Mouse (Mus musculus) stomach, embryonic 16.5 days (tissue): Measurements from ENCODE around the gene Ush1c. TPM values are rescaled to one million over a fixed set of nuclear protein-coding genes. Genes with fewer than 3 reads are reported as not detected.

ENCODE experiments used
- ATAC-seq: fragments of 200-750 bp; cut with Nextera tagmentation; 2 replicates; pipeline ENCODE4 v1.8.0; 2017; ENCODE audit warnings: moderate number of reproducible peaks, moderate TSS enrichment; ENCODE audit not compliant: insufficient read depth, low FRiP score
- H3K27ac ChIP-seq: fragments of 300-500 bp; sonication (generic); 2 replicates; pipeline ENCODE4 v1.5.1; 2014; ENCODE audit warnings: low read length
- H3K27me3 ChIP-seq: fragments of 300-500 bp; sonication (generic); 2 replicates; pipeline ENCODE4 v1.6.1; 2014; ENCODE audit warnings: low read length, control low read depth, mixed read lengths; ENCODE audit not compliant: control insufficient read depth, insufficient read depth
- H3K36me3 ChIP-seq: fragments of 300-500 bp; sonication (generic); 2 replicates; pipeline ENCODE4 v1.6.1; 2014; ENCODE audit warnings: low read length; ENCODE audit not compliant: control insufficient read depth, insufficient read depth
- H3K4me1 ChIP-seq: fragments of 300-500 bp; sonication (generic); 2 replicates; pipeline ENCODE4 v1.6.1; 2014; ENCODE audit warnings: low read length, control low read depth, mixed read lengths; ENCODE audit not compliant: control insufficient read depth, insufficient read depth
- H3K4me2 ChIP-seq: fragments of 300-500 bp; sonication (generic); 2 replicates; pipeline ENCODE4 v1.6.1; 2014; ENCODE audit warnings: low read depth, low read length, mixed read lengths
- H3K4me3 ChIP-seq: fragments of 300-500 bp; sonication (generic); replicated peaks from 2 replicates; pipeline ENCODE4 v1.5.1; 2014; ENCODE audit warnings: mild to moderate bottlenecking, low read length
- H3K9ac ChIP-seq: fragments of 300-500 bp; sonication (generic); 2 replicates; pipeline ENCODE4 v1.6.1; 2014; ENCODE audit warnings: low read length
- H3K9me3 ChIP-seq: fragments of 300-500 bp; sonication (generic); replicated peaks from 2 replicates; pipeline ENCODE4 v1.6.1; 2016; ENCODE audit warnings: low read length, control low read depth; ENCODE audit not compliant: control insufficient read depth
- WGBS: fragments of 180-500 bp; shearing (Covaris S2); extraction: QIAGEN DNeasy Blood & Tissue Kit; methylation state at CpG from one replicate; pipeline ENCODE4 v1.1.7; 2014; 5-methylcytosine and 5-hydroxymethylcytosine counted together
- polyA plus RNA-seq: library from polyadenylated mRNA; unstranded; fragments of >200 nt; fragmentation: Nextera tagmentation; extraction: Ambion mirVana; gene quantifications from 2 replicates; pipeline ENCODE4 v1.2.1, GENCODE M21; 2015

Gene Ush1c
- polyA plus RNA-seq: 9.8 and 10.2 TPM in 2 replicates

DNA sequence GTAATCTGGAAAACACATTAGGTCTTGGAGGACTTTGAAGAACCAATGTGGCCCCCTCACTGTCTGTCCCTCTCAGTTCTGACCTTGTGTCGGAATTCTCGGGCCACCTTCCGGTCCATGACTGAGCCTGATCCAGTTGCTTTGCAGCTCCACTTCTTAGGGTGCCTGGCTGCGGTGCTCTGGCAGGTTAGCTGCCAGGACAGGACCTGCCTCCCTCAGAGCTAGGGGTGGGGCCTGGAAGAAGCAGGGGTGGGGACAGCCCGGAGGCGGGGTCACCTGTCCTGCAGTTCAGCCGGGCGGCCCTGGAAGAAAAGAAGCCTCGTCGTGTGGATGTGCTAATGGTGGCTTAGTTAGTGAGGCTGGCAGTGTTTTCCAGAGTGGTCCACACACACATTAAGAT lies at the start of gene Ush1c:
Gene Ush1c (minus strand): TSS at position 158 of the 400 bp plus-strand sequence.
- 22% methylated on average over 10 of the region's 10 CpGs for WGBS
- H3K27me3 ChIP-seq: no peaks in the 10 kb centered on the region
- H3K27ac ChIP-seq: no peak within 1 kb of the TSS
- no peak within 1 kb of the TSS for H3K4me2 ChIP-seq
- H3K36me3 ChIP-seq: no peaks in the 10 kb centered on the region
- peak; percentile 73; the same call in 1 of the 2 replicates for ATAC-seq
- 0 out of 2 replicates have a peak within 1 kb of the TSS, but pooled peaks have one; percentile 1 for H3K4me3 ChIP-seq
- no peak within 1 kb of the TSS for H3K9ac ChIP-seq
- no peaks in the 10 kb centered on the region for H3K9me3 ChIP-seq
- H3K4me1 ChIP-seq: no peaks in the 10 kb centered on the region

DNA sequence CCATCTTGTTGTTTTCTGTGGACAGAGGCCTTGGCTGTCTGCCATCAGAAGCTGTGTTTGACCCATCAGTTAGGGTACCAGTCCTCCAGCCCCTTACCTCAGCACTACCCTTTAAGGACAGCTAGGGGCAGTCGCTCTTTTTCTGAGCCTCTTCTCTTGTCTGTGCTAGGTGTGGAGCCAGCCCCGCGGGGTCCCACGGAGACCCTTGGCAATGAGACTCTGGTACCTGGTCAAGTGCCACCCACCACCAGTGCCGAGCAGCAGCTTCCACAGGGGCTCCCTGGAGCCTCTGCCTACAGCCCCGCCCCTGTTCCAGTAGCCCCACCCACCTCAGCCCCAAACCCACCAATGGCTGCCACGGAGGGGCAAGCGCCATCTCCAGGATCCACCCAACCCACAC lies 48.7 kb upstream of the Ush1c start:
- Histone ChIP-seq H3K27me3 (no peaks in the 10 kb centered on the region), H3K27ac (no peak overlapping the region), H3K9me3 (no peaks in the 10 kb centered on the region), H3K9ac (no peak overlapping the region), H3K4me2 (no peak overlapping the region), H3K4me3 (no peak overlapping the region), H3K4me1 (no peaks in the 10 kb centered on the region), H3K36me3 (no peaks in the 10 kb centered on the region)
- WGBS: 19% methylated on average over 8 of the region's 8 CpGs
- no peak for ATAC-seq

DNA sequence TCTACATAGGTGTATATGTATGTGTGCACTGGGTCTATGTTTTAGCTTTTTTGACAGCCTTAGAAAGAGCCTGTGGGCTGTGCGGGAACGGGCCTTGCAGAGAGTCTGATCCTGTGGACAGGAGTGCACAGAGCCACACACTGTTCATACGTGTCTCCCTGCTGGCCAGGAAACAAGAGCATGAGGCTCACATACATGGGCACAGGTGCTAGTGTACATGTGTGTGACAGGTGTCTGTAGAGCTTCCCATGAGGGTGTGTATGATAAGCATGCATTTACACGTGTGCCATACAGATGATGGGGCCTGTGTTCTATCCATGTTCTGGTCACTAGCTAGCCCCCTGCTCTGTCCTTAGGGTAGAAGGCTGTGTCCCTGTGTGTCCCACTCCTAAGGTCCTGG lies 48.1 kb upstream of the Ush1c start:
- 84% methylated on average over 4 of the region's 4 CpGs for WGBS

DNA sequence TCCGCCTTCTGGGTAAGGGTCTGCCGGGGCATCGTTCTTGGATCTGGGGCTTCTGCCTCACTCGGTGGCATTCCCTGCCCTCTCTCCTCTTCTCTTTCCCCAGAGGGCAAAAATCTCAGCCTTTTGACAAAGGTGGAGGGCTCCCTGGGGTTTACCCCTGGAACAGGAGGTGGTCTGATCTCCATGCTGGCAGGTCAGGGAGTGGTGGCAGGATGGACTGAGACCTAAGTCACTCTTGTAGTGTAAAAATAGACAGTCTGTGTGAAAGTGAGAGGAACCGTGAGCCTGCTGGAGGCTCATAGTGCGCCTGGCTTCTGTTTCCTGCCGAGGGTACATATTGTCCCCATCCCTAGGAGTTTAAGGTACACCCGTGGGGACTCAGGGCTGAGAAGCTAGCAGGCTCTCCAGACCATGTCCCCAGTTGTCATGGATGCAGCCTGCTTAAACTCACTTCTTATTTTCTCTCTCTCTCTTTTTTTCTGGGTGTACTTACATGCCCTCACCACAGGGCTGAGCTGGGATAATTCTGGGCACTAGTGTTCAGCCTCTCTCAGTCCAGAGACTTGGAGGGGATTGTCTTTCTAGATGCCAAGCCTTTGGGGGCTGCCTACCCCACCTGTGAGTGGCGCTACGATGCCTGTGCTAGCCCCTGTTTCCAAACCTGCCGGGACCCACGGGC lies 47.0 kb upstream of the Ush1c start:
- no peak overlapping the region for H3K4me2 ChIP-seq
- WGBS: 81% methylated on average over 12 of the region's 12 CpGs
- H3K36me3 ChIP-seq: no peaks in the 10 kb centered on the region
- H3K9me3 ChIP-seq: no peaks in the 10 kb centered on the region
- H3K27me3 ChIP-seq: no peaks in the 10 kb centered on the region
- no peak for ATAC-seq
- no peaks in the 10 kb centered on the region for H3K4me1 ChIP-seq
- H3K27ac ChIP-seq: no peak overlapping the region
- H3K9ac ChIP-seq: no peak overlapping the region
- H3K4me3 ChIP-seq: no peak overlapping the region

More for the DNA sequence above, 48.1 kb upstream of the Ush1c start:
- no peak for ATAC-seq
- Histone ChIP-seq H3K27me3 (no peaks in the 10 kb centered on the region), H3K4me1 (no peaks in the 10 kb centered on the region), H3K27ac (no peak overlapping the region), H3K4me2 (no peak overlapping the region), H3K4me3 (no peak overlapping the region), H3K9ac (no peak overlapping the region), H3K9me3 (no peaks in the 10 kb centered on the region), H3K36me3 (no peaks in the 10 kb centered on the region)

DNA sequence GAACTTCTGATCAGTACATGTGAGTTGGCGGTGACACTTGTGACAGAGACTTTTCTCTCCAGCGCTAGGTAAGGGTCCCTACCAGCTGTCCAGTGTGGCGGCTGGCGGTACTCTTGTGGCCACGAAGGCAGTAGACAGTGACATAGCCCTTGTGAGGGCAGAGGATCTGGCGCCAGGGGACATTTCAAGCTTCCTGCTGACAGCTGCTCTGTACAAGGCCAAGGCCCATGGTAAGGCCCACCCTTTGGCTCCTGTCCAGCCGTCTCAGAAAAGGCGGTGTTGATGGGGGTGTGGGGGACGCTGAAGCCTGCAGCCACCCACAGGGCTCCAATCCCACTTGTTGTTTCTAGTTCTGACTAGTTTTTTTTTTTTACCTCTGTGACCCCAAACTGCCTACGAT lies 45.4 kb upstream of the Ush1c start:
- 60% methylated on average over 10 of the region's 10 CpGs for WGBS
- Histone ChIP-seq H3K9me3 (no peaks in the 10 kb centered on the region), H3K9ac (no peak overlapping the region), H3K36me3 (no peaks in the 10 kb centered on the region), H3K4me2 (no peak overlapping the region), H3K4me1 (no peaks in the 10 kb centered on the region), H3K4me3 (no peak overlapping the region), H3K27me3 (no peaks in the 10 kb centered on the region), H3K27ac (no peak overlapping the region)
- ATAC-seq: peak; percentile 51; the same call in 1 of the 2 replicates

DNA sequence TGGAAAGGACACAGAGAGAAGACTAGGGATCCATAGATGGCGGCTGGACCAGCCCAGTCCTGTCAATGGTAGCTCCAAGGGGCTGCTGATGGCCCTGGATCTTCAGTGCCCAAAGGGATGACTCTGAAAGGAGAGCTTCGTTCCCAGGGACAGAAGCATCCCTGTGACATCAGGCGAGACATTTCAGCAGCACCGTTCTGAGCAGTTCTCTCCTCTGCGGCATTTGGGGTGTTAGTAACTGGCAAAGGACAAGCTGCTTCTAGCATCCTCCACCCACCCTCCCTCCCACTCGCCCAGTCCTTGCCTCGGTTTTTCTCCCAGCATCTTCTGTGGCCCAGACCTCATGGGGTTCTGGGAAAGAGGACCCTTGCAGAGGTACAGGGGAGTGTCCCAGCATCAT lies 44.0 kb upstream of the Ush1c start:
- no peak overlapping the region for H3K4me2 ChIP-seq
- WGBS: 56% methylated on average over 7 of the region's 7 CpGs
- H3K9ac ChIP-seq: no peak overlapping the region
- no peaks in the 10 kb centered on the region for H3K4me1 ChIP-seq
- no peak for ATAC-seq
- no peaks in the 10 kb centered on the region for H3K36me3 ChIP-seq
- H3K4me3 ChIP-seq: no peak overlapping the region
- no peaks in the 10 kb centered on the region for H3K27me3 ChIP-seq
- no peaks in the 10 kb centered on the region for H3K9me3 ChIP-seq
- H3K27ac ChIP-seq: no peak overlapping the region

DNA sequence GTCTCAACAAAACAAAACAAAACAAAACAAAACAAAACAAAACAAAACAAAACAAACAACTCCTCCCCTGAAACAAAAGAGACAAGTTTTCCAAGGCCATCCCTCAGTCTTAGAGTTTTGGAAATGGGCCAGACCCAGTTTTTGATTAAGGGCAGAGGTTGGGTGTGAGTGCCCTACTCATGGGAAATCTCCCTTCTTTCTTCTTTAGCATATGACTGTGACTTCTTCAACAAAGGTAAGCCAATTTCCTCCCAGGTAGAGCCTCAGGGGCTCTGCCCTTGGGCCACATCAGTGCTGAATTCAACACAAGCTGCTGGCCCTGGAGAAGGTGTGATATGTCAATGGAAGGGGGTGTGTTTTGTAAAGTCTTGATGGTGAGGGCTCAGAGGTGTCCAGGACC lies 42.6 kb upstream of the Ush1c start:
- Histone ChIP-seq H3K27ac (no peak overlapping the region), H3K27me3 (no peaks in the 10 kb centered on the region), H3K9ac (no peak overlapping the region), H3K4me2 (no peak overlapping the region), H3K4me1 (no peaks in the 10 kb centered on the region), H3K9me3 (no peaks in the 10 kb centered on the region), H3K36me3 (no peaks in the 10 kb centered on the region), H3K4me3 (no peak overlapping the region)
- ATAC-seq: no peak

DNA sequence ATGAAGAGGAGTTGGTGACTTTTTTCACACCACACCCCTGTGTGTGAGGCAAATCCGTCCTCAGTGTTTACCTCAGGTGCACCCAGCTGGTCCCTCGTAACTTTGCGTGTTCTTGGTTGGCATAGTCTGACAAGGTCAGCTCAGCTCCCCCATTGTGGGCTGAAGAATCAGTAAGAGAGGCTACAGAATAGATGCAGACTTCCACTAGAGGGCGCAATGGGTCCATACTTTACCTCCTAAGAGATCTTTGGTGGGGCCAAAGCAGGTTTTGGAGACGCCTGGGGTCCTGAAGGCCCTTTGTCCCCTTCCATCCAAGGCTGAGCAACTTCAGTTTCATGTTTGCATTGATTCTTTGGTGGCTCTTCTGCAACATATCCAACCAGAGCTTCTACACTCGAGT lies 41.6 kb upstream of the Ush1c start:
- WGBS: 11% methylated on average over 6 of the region's 6 CpGs
- H3K4me3 ChIP-seq: no peak overlapping the region
- H3K27me3 ChIP-seq: no peaks in the 10 kb centered on the region
- H3K27ac ChIP-seq: no peak overlapping the region
- no peaks in the 10 kb centered on the region for H3K4me1 ChIP-seq
- no peaks in the 10 kb centered on the region for H3K9me3 ChIP-seq
- no peak overlapping the region for H3K9ac ChIP-seq
- H3K36me3 ChIP-seq: no peaks in the 10 kb centered on the region
- ATAC-seq: no peak
- H3K4me2 ChIP-seq: no peak overlapping the region

DNA sequence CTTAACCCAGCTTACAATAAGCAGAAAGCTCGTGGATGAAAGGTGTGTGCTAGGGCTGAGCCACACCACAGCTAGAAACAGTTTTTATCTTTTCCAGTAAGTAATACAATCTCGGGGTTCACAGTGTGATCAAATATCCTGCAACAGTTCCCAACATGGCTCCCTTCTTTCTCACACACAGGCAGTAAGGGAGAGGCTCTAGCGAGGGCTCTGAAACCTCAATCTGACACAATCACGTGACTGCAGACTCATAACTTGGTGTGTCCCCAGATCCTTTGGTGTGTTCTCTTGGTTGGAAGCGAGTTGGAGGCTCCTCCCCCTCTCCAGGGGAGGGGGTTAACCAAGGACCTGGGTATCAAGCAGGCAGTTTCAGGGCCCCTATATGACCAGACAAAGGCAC lies 37.9 kb upstream of the Ush1c start:
- 58% methylated on average over 5 of the region's 5 CpGs for WGBS
- no peaks in the 10 kb centered on the region for H3K27me3 ChIP-seq

More for the DNA sequence above, 37.9 kb upstream of the Ush1c start:
- Histone ChIP-seq H3K27ac (no peak overlapping the region), H3K9ac (no peak overlapping the region), H3K4me3 (no peak overlapping the region), H3K36me3 (no peaks in the 10 kb centered on the region), H3K4me2 (no peak overlapping the region), H3K4me1 (no peaks in the 10 kb centered on the region), H3K9me3 (no peaks in the 10 kb centered on the region)
- no peak for ATAC-seq
